Mouse (Mus musculus) cerebellum, postnatal 25 days (tissue): ENCODE measurements around the gene Hand1.
"Not testable (repeated sequence)": the region's sequence is repeated elsewhere in the genome, so short reads cannot be mapped to it uniquely, and the experiment has no call there.

Source experiments
- DNase-seq, 2 experiments: peaks; one replicate each; pipeline ENCODE4 v3.0.0; 2021; ENCODE audit warnings: mixed read lengths in 2 of 2

The Hand1 gene

GRCm38 (mm10) chr11:57832552-57833201 is at the start of gene Hand1:
Gene Hand1, minus strand, starts transcription at chr11:57832818.
- DNase-seq: no peak

- no peak for DNase-seq
These were observed 43.5 kb upstream of the Hand1 start for GRCm38 (mm10) chr11:57876157-57876556.

GRCm38 (mm10) chr11:57873014-57873413 is 40.4 kb upstream of the Hand1 start:
- no peak for DNase-seq

GRCm38 (mm10) chr11:57868753-57869460 is 36.3 kb upstream of the Hand1 start:
- no peak for DNase-seq

GRCm38 (mm10) chr11:57866466-57866865 is 33.8 kb upstream of the Hand1 start:
- DNase-seq: no peak

GRCm38 (mm10) chr11:57864577-57864976 is 32.0 kb upstream of the Hand1 start:
- DNase-seq: no peak

- DNase-seq: no peak
These were observed 29.5 kb upstream of the Hand1 start for GRCm38 (mm10) chr11:57862088-57862487.

- no peak for DNase-seq
These were observed 25.1 kb upstream of the Hand1 start for GRCm38 (mm10) chr11:57857709-57858108.

- DNase-seq: no peak
These were observed 21.0 kb upstream of the Hand1 start for GRCm38 (mm10) chr11:57853571-57853970.

- DNase-seq: no peak
These were observed 18.3 kb upstream of the Hand1 start for GRCm38 (mm10) chr11:57850931-57851330.

GRCm38 (mm10) chr11:57850298-57850697 is 17.7 kb upstream of the Hand1 start:
- no peak for DNase-seq

- DNase-seq: no peak
These were observed 14.8 kb upstream of the Hand1 start for GRCm38 (mm10) chr11:57847396-57847795.

- not testable (repeated sequence) for DNase-seq
These were observed 14.1 kb upstream of the Hand1 start for GRCm38 (mm10) chr11:57846421-57847363.

GRCm38 (mm10) chr11:57841391-57841790 is 8.8 kb upstream of the Hand1 start:
- DNase-seq: no peak

GRCm38 (mm10) chr11:57840986-57841385 is 8.4 kb upstream of the Hand1 start:
- no peak for DNase-seq

GRCm38 (mm10) chr11:57837861-57838680 is 5.5 kb upstream of the Hand1 start:
- DNase-seq: no peak

GRCm38 (mm10) chr11:57836872-57837680 is 4.5 kb upstream of the Hand1 start:
- no peak for DNase-seq

- no peak for DNase-seq
These were observed 3.8 kb upstream of the Hand1 start for GRCm38 (mm10) chr11:57836401-57836800.

- DNase-seq: no peak
These were observed 3.3 kb upstream of the Hand1 start for GRCm38 (mm10) chr11:57835931-57836330.

- no peak for DNase-seq
These were observed 2.7 kb upstream of the Hand1 start for GRCm38 (mm10) chr11:57835331-57835730.

- no peak for DNase-seq
These were observed 1.4 kb upstream of the Hand1 start for GRCm38 (mm10) chr11:57834031-57834430.
